Mouse (Mus musculus): Measurements from ENCODE around the gene Polr3gl.

GRCm38 (mm10) chr3:96629729-96630600, 36.0 kb upstream of the Polr3gl start, which contains the start of gene Rbm8a:
- TF ChIP-seq MAFK (IDR thresholded peaks at IDR 0.05; ENCODE audit: insufficient read depth, low read depth, low read length) = no peak
- peak; percentile 77 for TF ChIP-seq HCFC1 (IDR thresholded peaks at IDR 0.05; ENCODE audit: borderline replicate concordance, insufficient read depth, low read length)

Measured in ES-E14 (cell line).